Mouse (Mus musculus) G1E (cell line): Measurements from ENCODE around the gene Nedd4.

Experiments used
- CTCF ChIP-seq: IDR thresholded peaks from 2 replicates; pipeline ENCODE4 v1.5.1; 2012; ENCODE audit warnings: low read depth, low read length, inconsistent platforms, mixed read lengths
- TAL1 ChIP-seq: conservative IDR thresholded peaks from 2 replicates; pipeline ENCODE4 v1.6.1; 2012; ENCODE audit warnings: low read depth, low read length, inconsistent platforms, mixed read lengths

GRCm38 (mm10) chr9:72641093-72641680 lies 21.0 kb upstream of the Nedd4 start:
- TF ChIP-seq CTCF (no peak), TAL1 (no peak)
